Mouse (Mus musculus): ENCODE results near the gene Kirrel. TPM values are rescaled to one million over a fixed set of nuclear protein-coding genes. Genes with fewer than 3 reads are reported as not detected.
"Not testable (repeated sequence)": the region's sequence is repeated elsewhere in the genome, so short reads cannot be mapped to it uniquely, and the experiment has no call there.

Kirrel gene
- polyA plus RNA-seq, 1 experiment from 2014 or later, result 8.3 TPM

- no peak overlapping the region for H3K9ac ChIP-seq (ENCODE audit: low read depth, low read length)
- no peaks in the 10 kb centered on the region for H3K27me3 ChIP-seq (replicated peaks; ENCODE audit: control insufficient read depth, insufficient read depth, low read length)
- no peaks in the 10 kb centered on the region for H3K4me1 ChIP-seq (ENCODE audit: control insufficient read depth, insufficient read depth, low read length)
- no peak overlapping the region for H3K4me3 ChIP-seq (ENCODE audit: low read length)
- no peaks in the 10 kb centered on the region for H3K36me3 ChIP-seq (ENCODE audit: control insufficient read depth, insufficient read depth, low read length)
- H3K27ac ChIP-seq (ENCODE audit: low read length), result no peak overlapping the region
- no peaks in the 10 kb centered on the region for H3K9me3 ChIP-seq (ENCODE audit: control insufficient read depth, low read length)
- H3K4me2 ChIP-seq (ENCODE audit: low read depth, low read length), result no peak overlapping the region
- ATAC-seq, result no peak
- 72% methylated on average over 6 of the region's 6 CpGs for WGBS
These were observed 50.8 kb downstream of the Kirrel start for GRCm38 (mm10) chr3:87123795-87124194.

- Histone ChIP-seq H3K4me1 (ENCODE audit: control insufficient read depth, insufficient read depth, low read length) (peaks cover 23% of the 10 kb centered on the region), H3K9me3 (ENCODE audit: control insufficient read depth, low read length) (no peaks in the 10 kb centered on the region), H3K4me2 (ENCODE audit: low read depth, low read length) (no peak overlapping the region), H3K4me3 (ENCODE audit: low read length) (no peak overlapping the region), H3K36me3 (ENCODE audit: control insufficient read depth, insufficient read depth, low read length) (no peaks in the 10 kb centered on the region), H3K27me3 (replicated peaks; ENCODE audit: control insufficient read depth, insufficient read depth, low read length) (no peaks in the 10 kb centered on the region), H3K27ac (ENCODE audit: low read length) (no peak overlapping the region), H3K9ac (ENCODE audit: low read depth, low read length) (no peak overlapping the region)
- WGBS, result 66% methylated on average over 9 of the region's 9 CpGs
- ATAC-seq, result no peak
These were observed 56.3 kb downstream of the Kirrel start for GRCm38 (mm10) chr3:87118214-87118613.

GRCm38 (mm10) chr3:87117632-87118031, 56.9 kb downstream of the Kirrel start:
- H3K9me3 ChIP-seq (ENCODE audit: control insufficient read depth, low read length), result no peaks in the 10 kb centered on the region
- H3K4me2 ChIP-seq (ENCODE audit: low read depth, low read length), result no peak overlapping the region
- H3K4me3 ChIP-seq (ENCODE audit: low read length), result no peak overlapping the region
- H3K27ac ChIP-seq (ENCODE audit: low read length), result peak overlapping the region; percentile 67
- no peaks in the 10 kb centered on the region for H3K36me3 ChIP-seq (ENCODE audit: control insufficient read depth, insufficient read depth, low read length)
- H3K9ac ChIP-seq (ENCODE audit: low read depth, low read length), result no peak overlapping the region
- ATAC-seq, result no peak
- H3K4me1 ChIP-seq (ENCODE audit: control insufficient read depth, insufficient read depth, low read length), result peaks cover 26% of the 10 kb centered on the region
- 51% methylated on average over 12 of the region's 12 CpGs for WGBS
- H3K27me3 ChIP-seq (replicated peaks; ENCODE audit: control insufficient read depth, insufficient read depth, low read length), result no peaks in the 10 kb centered on the region

GRCm38 (mm10) chr3:87115726-87116540, 58.6 kb downstream of the Kirrel start:
- H3K27me3 ChIP-seq (replicated peaks; ENCODE audit: control insufficient read depth, insufficient read depth, low read length), result no peaks in the 10 kb centered on the region

GRCm38 (mm10) chr3:87115271-87115670, 59.3 kb downstream of the Kirrel start:
- no peak overlapping the region for H3K9ac ChIP-seq (ENCODE audit: low read depth, low read length)
- ATAC-seq, result 0 out of 2 replicates have a peak, but pooled peaks have one; percentile 16
- WGBS, result 71% methylated on average over 8 of the region's 8 CpGs
- H3K4me1 ChIP-seq (ENCODE audit: control insufficient read depth, insufficient read depth, low read length), result peaks cover 26% of the 10 kb centered on the region
- H3K27ac ChIP-seq (ENCODE audit: low read length), result peak overlapping the region; percentile 60
- no peaks in the 10 kb centered on the region for H3K27me3 ChIP-seq (replicated peaks; ENCODE audit: control insufficient read depth, insufficient read depth, low read length)
- no peaks in the 10 kb centered on the region for H3K9me3 ChIP-seq (ENCODE audit: control insufficient read depth, low read length)
- no peak overlapping the region for H3K4me3 ChIP-seq (ENCODE audit: low read length)
- no peaks in the 10 kb centered on the region for H3K36me3 ChIP-seq (ENCODE audit: control insufficient read depth, insufficient read depth, low read length)
- no peak overlapping the region for H3K4me2 ChIP-seq (ENCODE audit: low read depth, low read length)

More at GRCm38 (mm10) chr3:87115726-87116540, 58.6 kb downstream of the Kirrel start:
- Histone ChIP-seq H3K9me3 (ENCODE audit: control insufficient read depth, low read length) (no peaks in the 10 kb centered on the region), H3K27ac (ENCODE audit: low read length) (peak overlapping the region; percentile 60; the same call in 1 of the 2 replicates), H3K36me3 (ENCODE audit: control insufficient read depth, insufficient read depth, low read length) (no peaks in the 10 kb centered on the region), H3K4me2 (ENCODE audit: low read depth, low read length) (no peak overlapping the region), H3K4me3 (ENCODE audit: low read length) (no peak overlapping the region), H3K9ac (ENCODE audit: low read depth, low read length) (no peak overlapping the region), H3K4me1 (ENCODE audit: control insufficient read depth, insufficient read depth, low read length) (peaks cover 26% of the 10 kb centered on the region)
- no peak for ATAC-seq
- WGBS, result 74% methylated on average over 6 of the region's 6 CpGs

- Histone ChIP-seq H3K4me3 (ENCODE audit: low read length) (no peak overlapping the region), H3K27ac (ENCODE audit: low read length) (peak overlapping the region; percentile 60), H3K4me1 (ENCODE audit: control insufficient read depth, insufficient read depth, low read length) (peaks cover 26% of the 10 kb centered on the region), H3K9ac (ENCODE audit: low read depth, low read length) (no peak overlapping the region), H3K36me3 (ENCODE audit: control insufficient read depth, insufficient read depth, low read length) (no peaks in the 10 kb centered on the region), H3K4me2 (ENCODE audit: low read depth, low read length) (no peak overlapping the region), H3K9me3 (ENCODE audit: control insufficient read depth, low read length) (no peaks in the 10 kb centered on the region), H3K27me3 (replicated peaks; ENCODE audit: control insufficient read depth, insufficient read depth, low read length) (no peaks in the 10 kb centered on the region)
- WGBS, result 41% methylated on average over 9 of the region's 9 CpGs
- ATAC-seq, result peak; percentile 76
These were observed 59.7 kb downstream of the Kirrel start for GRCm38 (mm10) chr3:87114801-87115200.

GRCm38 (mm10) chr3:87113881-87114280, 60.7 kb downstream of the Kirrel start:
- ATAC-seq; H3K9ac ChIP-seq (ENCODE audit: low read depth, low read length); H3K9me3 ChIP-seq (ENCODE audit: control insufficient read depth, low read length); H3K36me3 ChIP-seq (ENCODE audit: control insufficient read depth, insufficient read depth, low read length); H3K27me3 ChIP-seq (replicated peaks; ENCODE audit: control insufficient read depth, insufficient read depth, low read length); H3K4me3 ChIP-seq (ENCODE audit: low read length); H3K27ac ChIP-seq (ENCODE audit: low read length); H3K4me2 ChIP-seq (ENCODE audit: low read depth, low read length): not testable (repeated sequence)
- H3K4me1 ChIP-seq (ENCODE audit: control insufficient read depth, insufficient read depth, low read length), result peaks cover 26% of the 10 kb centered on the region
- WGBS, result 86% methylated on average over 1 of the region's 1 CpGs

GRCm38 (mm10) chr3:87112264-87112663, 62.3 kb downstream of the Kirrel start:
- H3K9me3 ChIP-seq (ENCODE audit: control insufficient read depth, low read length), result no peaks in the 10 kb centered on the region
- no peak overlapping the region for H3K9ac ChIP-seq (ENCODE audit: low read depth, low read length)
- peaks cover 21% of the 10 kb centered on the region for H3K4me1 ChIP-seq (ENCODE audit: control insufficient read depth, insufficient read depth, low read length)
- H3K4me2 ChIP-seq (ENCODE audit: low read depth, low read length), result no peak overlapping the region
- H3K27ac ChIP-seq (ENCODE audit: low read length), result no peak overlapping the region
- ATAC-seq, result no peak
- WGBS, result 52% methylated on average over 3 of the region's 3 CpGs
- H3K36me3 ChIP-seq (ENCODE audit: control insufficient read depth, insufficient read depth, low read length), result no peaks in the 10 kb centered on the region
- no peaks in the 10 kb centered on the region for H3K27me3 ChIP-seq (replicated peaks; ENCODE audit: control insufficient read depth, insufficient read depth, low read length)
- H3K4me3 ChIP-seq (ENCODE audit: low read length), result no peak overlapping the region

- whole genome bisulfite sequencing, result 66% methylated on average over 2 of the region's 2 CpGs
- ATAC-seq, result no peak
- Histone ChIP-seq H3K4me3 (ENCODE audit: low read length) (no peak overlapping the region), H3K9ac (ENCODE audit: low read depth, low read length) (no peak overlapping the region), H3K27me3 (replicated peaks; ENCODE audit: control insufficient read depth, insufficient read depth, low read length) (no peaks in the 10 kb centered on the region), H3K4me1 (ENCODE audit: control insufficient read depth, insufficient read depth, low read length) (no peaks in the 10 kb centered on the region), H3K36me3 (ENCODE audit: control insufficient read depth, insufficient read depth, low read length) (no peaks in the 10 kb centered on the region), H3K9me3 (ENCODE audit: control insufficient read depth, low read length) (no peaks in the 10 kb centered on the region), H3K27ac (ENCODE audit: low read length) (no peak overlapping the region), H3K4me2 (ENCODE audit: low read depth, low read length) (no peak overlapping the region)
These were observed 69.7 kb downstream of the Kirrel start for GRCm38 (mm10) chr3:87104856-87105255.
